Mouse (Mus musculus) bone marrow, adult 2 months (tissue): ENCODE measurements at regions not wholly inside any gene's neighbourhood (a gene's known extent, or its start where the extent isn't known, plus 50 kb on each side); places are given as distances from the start of the nearest gene placed in this dataset.

Source experiments
- CTCF ChIP-seq: fragments of 200-500 bp; IDR thresholded peaks from 2 replicates; pipeline ENCODE4 v1.5.1; 2011; ENCODE audit warnings: low read length, control low read depth; ENCODE audit not compliant: control insufficient read depth, insufficient read depth
- POLR2A ChIP-seq: fragments of 200-500 bp; IDR thresholded peaks from 2 replicates; pipeline ENCODE4 v1.6.1; 2011; ENCODE audit warnings: low read depth, mild to moderate bottlenecking, control low read depth, low read length, borderline replicate concordance; ENCODE audit not compliant: control insufficient read depth

DNA sequence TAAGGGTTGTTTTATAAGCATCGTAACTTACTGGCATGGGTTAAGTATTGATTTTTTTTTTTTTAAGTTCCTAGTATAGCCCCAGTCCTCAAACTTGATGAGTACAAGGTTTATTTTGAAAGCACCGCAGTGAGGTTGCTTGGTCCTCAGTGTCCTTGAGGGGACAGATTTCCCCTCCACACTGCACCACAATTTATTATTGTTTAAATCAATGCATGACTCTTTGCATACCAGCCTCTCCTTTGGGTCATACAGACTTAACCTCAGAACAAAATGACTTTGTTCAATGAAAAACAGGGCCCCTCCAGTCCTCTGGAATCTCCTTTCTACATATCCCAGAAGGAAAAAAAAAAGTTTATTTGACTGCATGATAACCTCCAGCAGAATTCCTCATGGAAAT lies 63.9 kb downstream of the Dact1 start:
- TF ChIP-seq POLR2A (no peak), CTCF (no peak)
